Mouse (Mus musculus) intestine, embryonic 14.5 days (tissue): ENCODE results near the gene Gtf2f2. TPM values are rescaled to one million over a fixed set of nuclear protein-coding genes. Genes with fewer than 3 reads are reported as not detected.

ENCODE experiments used
- ATAC-seq: fragments of 200-750 bp; cut with Nextera tagmentation; replicated peaks from 2 replicates; pipeline ENCODE4 v1.8.0; 2017; ENCODE audit warnings: low read depth, moderate number of reproducible peaks, moderate TSS enrichment, moderate library complexity; ENCODE audit not compliant: low FRiP score, low TSS enrichment
- DNase-seq: peaks from one replicate; pipeline ENCODE4 v3.0.0-alpha.2; 2018; ENCODE audit warnings: low spot score
- H3K27ac ChIP-seq: fragments of 300-500 bp; sonication (generic); 2 replicates; pipeline ENCODE4 v1.5.1; 2014; ENCODE audit warnings: low read depth, mild to moderate bottlenecking, control low read depth
- H3K27me3 ChIP-seq: fragments of 300-500 bp; sonication (generic); replicated peaks from 2 replicates; pipeline ENCODE4 v1.6.1; 2014; ENCODE audit warnings: low read length, control low read depth; ENCODE audit not compliant: control insufficient read depth, insufficient read depth
- H3K36me3 ChIP-seq: fragments of 300-500 bp; sonication (generic); 2 replicates; pipeline ENCODE4 v1.6.1; 2014; ENCODE audit warnings: low read length, control low read depth; ENCODE audit not compliant: control insufficient read depth, insufficient read depth
- H3K4me1 ChIP-seq: fragments of 300-500 bp; sonication (generic); replicated peaks from 2 replicates; pipeline ENCODE4 v1.6.1; 2014; ENCODE audit warnings: low read length, control low read depth, mixed read lengths; ENCODE audit not compliant: control insufficient read depth, insufficient read depth
- H3K4me2 ChIP-seq: fragments of 300-500 bp; sonication (generic); 2 replicates; pipeline ENCODE4 v1.6.1; 2014; ENCODE audit warnings: low read length
- H3K4me3 ChIP-seq: fragments of 300-500 bp; sonication (generic); 2 replicates; pipeline ENCODE4 v1.5.1; 2014; ENCODE audit warnings: low read depth, low read length, control low read depth, mixed read lengths
- H3K9ac ChIP-seq: fragments of 300-500 bp; sonication (generic); 2 replicates; pipeline ENCODE4 v1.6.1; 2014; ENCODE audit warnings: mild to moderate bottlenecking, low read length
- H3K9me3 ChIP-seq: fragments of 300-500 bp; sonication (generic); 2 replicates; pipeline ENCODE4 v1.6.1; 2016; ENCODE audit warnings: low read length, control low read depth; ENCODE audit not compliant: control insufficient read depth
- WGBS: fragments of 180-500 bp; shearing (Covaris S2); extraction: QIAGEN DNeasy Blood & Tissue Kit; methylation state at CpG from one replicate; pipeline ENCODE4 v1.1.7; 2014; 5-methylcytosine and 5-hydroxymethylcytosine counted together
- polyA plus RNA-seq: library from polyadenylated mRNA; unstranded; fragments of >200 nt; fragmentation: Nextera tagmentation; extraction: Ambion mirVana; gene quantifications from 2 replicates; pipeline ENCODE4 v1.2.1, GENCODE M21; 2014

Gtf2f2 gene
- polyA plus RNA-seq: 40.1 and 40.2 TPM in 2 replicates

DNA sequence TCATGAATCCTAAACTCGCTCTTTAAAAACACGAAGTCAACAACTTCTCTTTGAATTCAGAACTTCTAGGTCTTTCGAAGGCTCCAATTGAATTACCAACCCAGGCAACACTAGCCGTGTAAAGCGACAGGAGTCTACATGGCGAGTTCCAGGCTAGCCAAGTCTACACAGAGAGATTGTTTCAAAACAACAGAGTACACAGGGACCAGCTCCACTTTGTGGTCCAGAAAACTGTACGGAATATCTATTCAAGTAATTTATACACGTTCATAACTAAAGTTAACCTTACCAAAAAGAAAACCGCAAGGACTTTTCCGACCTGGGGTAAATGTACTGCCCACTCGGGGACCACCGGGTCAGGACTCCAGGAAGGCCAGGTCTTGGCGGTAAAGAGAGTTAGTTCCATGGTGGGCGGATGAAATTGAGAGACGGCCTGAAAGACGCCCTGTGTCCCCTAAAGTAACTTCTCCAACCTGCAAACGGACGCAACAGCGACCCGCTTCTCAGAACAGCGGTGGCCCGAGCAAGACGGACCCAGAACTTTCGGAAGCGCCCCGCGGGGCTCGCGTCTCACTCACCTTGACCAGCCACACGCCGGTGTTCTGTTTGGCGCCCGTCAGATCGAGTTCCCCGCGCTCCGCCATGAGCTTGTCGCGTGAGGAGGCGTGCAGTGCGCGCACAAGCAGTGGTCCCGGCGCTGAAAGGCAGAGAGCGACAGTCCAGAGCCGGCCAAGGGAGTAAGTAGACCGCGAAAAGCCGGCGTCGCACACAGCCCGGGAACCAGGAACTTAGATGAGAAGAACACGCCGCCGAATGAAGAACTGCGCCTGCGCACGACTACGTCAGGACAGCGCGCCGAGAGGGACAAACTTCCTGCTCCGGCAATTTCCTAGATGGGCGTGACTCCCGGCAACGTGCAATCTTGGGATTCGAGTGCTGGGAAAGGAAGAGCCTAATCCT, at the start of gene Gtf2f2:
Gene Gtf2f2 (minus strand): TSS at position 764 of the 960 bp plus-strand sequence.
- DNase-seq: peak; percentile 98
- peaks cover 16% of the 10 kb centered on the region for H3K4me1 ChIP-seq
- H3K9me3 ChIP-seq: no peaks in the 10 kb centered on the region
- 1% methylated on average over 67 of the region's 67 CpGs for WGBS
- ATAC-seq: peak; percentile 93
- H3K27me3 ChIP-seq: no peaks in the 10 kb centered on the region
- H3K36me3 ChIP-seq: peaks cover 7% of the 10 kb centered on the region; the same call in 1 of the 2 replicates
- peak within 1 kb of the TSS; percentile 76 for H3K27ac ChIP-seq
- peak within 1 kb of the TSS; percentile 95 for H3K4me3 ChIP-seq
- peak within 1 kb of the TSS; percentile 84 for H3K4me2 ChIP-seq
- peak within 1 kb of the TSS; percentile 85 for H3K9ac ChIP-seq

DNA sequence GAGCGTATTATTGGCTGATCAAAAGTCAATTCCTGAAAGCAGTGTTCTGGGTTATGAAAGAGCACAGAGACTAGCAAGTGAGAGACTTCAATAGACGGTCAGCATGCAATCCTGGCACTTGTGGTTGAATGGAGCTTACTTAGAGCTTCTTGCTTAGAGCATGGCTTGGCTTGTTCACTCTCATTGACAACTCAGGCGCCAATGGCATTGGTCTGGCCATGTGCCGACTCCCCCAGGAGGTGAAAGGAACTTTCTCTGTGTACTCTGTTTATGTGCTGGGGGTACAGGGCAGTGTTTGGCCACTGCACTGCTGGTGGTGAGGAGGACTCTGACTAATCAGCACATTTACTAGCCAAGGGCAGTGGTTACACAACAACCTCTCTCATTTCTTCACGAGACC, 48.8 kb upstream of the Gtf2f2 start:
- Histone ChIP-seq H3K9ac (no peak overlapping the region), H3K9me3 (no peaks in the 10 kb centered on the region), H3K36me3 (no peaks in the 10 kb centered on the region), H3K4me1 (no peaks in the 10 kb centered on the region), H3K27ac (no peak overlapping the region), H3K4me2 (no peak overlapping the region), H3K27me3 (no peaks in the 10 kb centered on the region), H3K4me3 (no peak overlapping the region)
- no peak for DNase-seq
- no peak for ATAC-seq
- 70% methylated on average over 5 of the region's 5 CpGs for WGBS

DNA sequence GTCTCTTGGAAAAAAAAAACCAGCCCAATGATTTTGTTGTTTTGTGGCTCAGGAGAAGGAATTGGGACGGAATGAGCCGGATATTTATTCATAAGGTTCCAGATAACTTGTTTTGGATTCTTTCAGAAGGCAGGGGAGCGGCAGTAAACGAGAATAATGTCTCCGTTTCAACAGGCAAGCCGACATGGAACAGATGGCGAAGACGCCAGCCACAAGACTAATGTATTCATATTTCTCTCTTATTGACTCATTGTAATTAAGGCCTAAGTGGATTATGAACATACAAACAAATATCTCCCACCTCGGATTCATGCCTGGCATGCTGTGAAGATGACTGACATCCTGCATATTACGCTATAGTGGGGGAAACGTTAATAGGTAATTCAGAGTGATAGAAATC, 43.1 kb upstream of the Gtf2f2 start:
- Histone ChIP-seq H3K36me3 (no peaks in the 10 kb centered on the region), H3K4me3 (no peak overlapping the region), H3K27ac (no peak overlapping the region), H3K9ac (no peak overlapping the region), H3K27me3 (no peaks in the 10 kb centered on the region), H3K4me1 (no peaks in the 10 kb centered on the region), H3K4me2 (no peak overlapping the region), H3K9me3 (no peaks in the 10 kb centered on the region)
- WGBS: 79% methylated on average over 11 of the region's 11 CpGs
- DNase-seq (no peak), ATAC-seq (no peak)

DNA sequence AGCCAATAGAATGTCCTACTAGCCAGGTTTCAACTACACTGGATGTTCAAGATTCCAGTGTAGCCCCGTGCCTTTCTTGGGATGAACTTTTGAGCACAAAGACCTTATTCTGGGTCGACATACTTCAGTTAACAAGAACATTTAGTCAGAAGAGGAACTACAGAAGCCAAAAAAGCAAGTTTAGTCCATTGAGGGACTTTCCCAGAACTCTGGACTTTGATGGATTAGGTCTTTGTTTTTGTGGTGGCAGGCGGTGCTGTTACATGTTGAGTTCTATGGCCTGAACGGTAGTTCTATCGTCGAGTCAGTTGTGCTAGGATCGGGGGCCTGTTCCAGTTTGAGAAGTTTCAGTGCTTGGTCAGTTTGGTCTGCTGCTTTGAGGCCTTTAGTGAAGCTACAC, 41.3 kb upstream of the Gtf2f2 start:
- Histone ChIP-seq H3K27ac (no peak overlapping the region), H3K4me1 (no peaks in the 10 kb centered on the region), H3K9me3 (no peaks in the 10 kb centered on the region), H3K4me3 (no peak overlapping the region), H3K27me3 (no peaks in the 10 kb centered on the region), H3K36me3 (no peaks in the 10 kb centered on the region), H3K9ac (no peak overlapping the region), H3K4me2 (no peak overlapping the region)
- DNase-seq (no peak), ATAC-seq (no peak)
- 83% methylated on average over 7 of the region's 7 CpGs for WGBS

DNA sequence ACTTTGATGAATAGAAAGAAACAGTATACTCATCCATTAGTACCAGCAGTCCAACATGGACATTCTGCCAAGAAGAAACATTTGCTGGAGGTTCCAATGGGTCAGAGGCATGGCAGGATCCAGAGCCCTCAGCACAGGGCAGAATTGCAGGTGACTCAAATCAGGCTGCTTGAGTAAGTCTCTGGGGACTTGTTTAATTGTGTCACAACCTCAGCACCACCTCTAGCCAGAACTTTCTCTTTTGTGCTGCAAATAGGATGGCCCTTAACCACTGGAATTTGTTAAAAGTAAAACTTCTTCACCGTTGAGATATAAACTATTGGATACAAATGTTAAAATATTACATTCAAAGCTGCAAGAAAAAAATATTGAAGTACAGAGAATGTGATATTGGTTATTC, 35.1 kb upstream of the Gtf2f2 start:
- Histone ChIP-seq H3K9me3 (no peaks in the 10 kb centered on the region), H3K27ac (no peak overlapping the region), H3K4me3 (no peak overlapping the region), H3K4me2 (no peak overlapping the region), H3K4me1 (no peaks in the 10 kb centered on the region), H3K9ac (no peak overlapping the region), H3K27me3 (no peaks in the 10 kb centered on the region), H3K36me3 (no peaks in the 10 kb centered on the region)
- no peak for DNase-seq
- ATAC-seq: no peak
- 63% methylated on average over 1 of the region's 1 CpGs for WGBS

DNA sequence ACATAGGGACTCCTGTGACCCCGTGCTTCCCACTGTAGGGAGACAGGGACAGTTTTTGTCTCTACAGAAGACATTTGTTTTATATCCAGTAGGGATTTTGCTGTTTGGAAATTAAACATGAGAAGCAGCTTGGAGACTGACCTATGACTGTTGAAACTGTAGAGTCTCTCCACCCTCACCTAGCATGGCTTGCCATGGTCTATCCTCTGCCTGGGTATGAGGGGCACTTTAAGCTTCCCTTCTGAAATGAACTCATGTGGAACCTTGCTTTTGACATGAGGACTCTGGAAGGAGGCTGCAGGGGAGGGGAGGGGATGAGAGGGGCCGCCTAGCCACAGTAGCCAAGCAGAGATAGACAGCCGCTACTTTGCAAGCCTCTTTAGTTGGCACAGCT, 33.5 kb upstream of the Gtf2f2 start:
- 76% methylated on average over 3 of the region's 3 CpGs for WGBS
- Histone ChIP-seq H3K9ac (no peak overlapping the region), H3K27ac (no peak overlapping the region), H3K9me3 (no peaks in the 10 kb centered on the region), H3K36me3 (no peaks in the 10 kb centered on the region), H3K4me2 (no peak overlapping the region), H3K4me3 (no peak overlapping the region), H3K4me1 (no peaks in the 10 kb centered on the region), H3K27me3 (no peaks in the 10 kb centered on the region)
- no peak for DNase-seq
- no peak for ATAC-seq

DNA sequence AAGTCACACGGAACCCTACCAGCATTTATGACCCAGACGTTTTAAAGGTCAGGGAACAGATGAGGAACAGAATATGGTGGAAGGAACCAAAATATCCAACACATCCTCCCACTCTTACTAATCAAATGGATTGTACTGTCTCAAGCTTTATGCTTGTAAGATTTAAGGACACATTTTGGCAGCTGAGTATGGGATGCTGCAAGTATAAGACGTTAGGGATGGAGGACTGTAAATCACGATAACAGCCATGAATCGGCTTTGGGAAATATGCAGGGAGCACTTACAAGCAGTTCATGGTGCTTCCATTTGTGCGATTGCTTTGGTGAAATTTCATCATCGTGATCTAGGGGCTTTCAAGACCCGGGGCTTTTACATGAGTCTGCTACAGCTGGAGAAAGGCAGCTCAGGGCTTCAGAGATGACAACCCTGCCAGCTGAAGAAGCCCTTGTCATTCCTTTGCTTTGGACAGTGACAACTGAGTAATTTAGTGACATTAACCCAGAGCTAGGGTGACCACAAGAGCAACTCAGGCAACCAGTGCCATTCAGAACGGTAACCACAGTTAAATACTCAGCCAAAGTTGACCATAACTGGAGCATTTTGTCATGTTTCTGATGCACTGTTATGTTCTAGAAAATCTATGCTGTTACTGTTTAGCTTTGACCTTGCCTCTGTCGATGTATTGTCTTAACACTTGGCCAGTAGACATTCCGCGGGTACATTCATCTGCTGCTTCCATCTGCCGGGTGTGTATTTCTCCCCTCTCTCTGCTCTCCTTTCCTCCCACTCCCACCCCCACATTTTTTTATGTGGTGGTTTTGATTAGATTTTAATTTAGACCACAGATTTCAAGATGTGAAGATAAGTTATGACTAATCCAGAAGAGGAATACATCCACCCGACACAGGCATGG, 32.8 kb upstream of the Gtf2f2 start:
- 79% methylated on average over 14 of the region's 14 CpGs for WGBS
- Histone ChIP-seq H3K27me3 (no peaks in the 10 kb centered on the region), H3K9me3 (no peaks in the 10 kb centered on the region), H3K4me1 (no peaks in the 10 kb centered on the region), H3K36me3 (no peaks in the 10 kb centered on the region), H3K9ac (no peak overlapping the region), H3K4me2 (no peak overlapping the region), H3K27ac (no peak overlapping the region), H3K4me3 (no peak overlapping the region)
- DNase-seq: no peak
- no peak for ATAC-seq

DNA sequence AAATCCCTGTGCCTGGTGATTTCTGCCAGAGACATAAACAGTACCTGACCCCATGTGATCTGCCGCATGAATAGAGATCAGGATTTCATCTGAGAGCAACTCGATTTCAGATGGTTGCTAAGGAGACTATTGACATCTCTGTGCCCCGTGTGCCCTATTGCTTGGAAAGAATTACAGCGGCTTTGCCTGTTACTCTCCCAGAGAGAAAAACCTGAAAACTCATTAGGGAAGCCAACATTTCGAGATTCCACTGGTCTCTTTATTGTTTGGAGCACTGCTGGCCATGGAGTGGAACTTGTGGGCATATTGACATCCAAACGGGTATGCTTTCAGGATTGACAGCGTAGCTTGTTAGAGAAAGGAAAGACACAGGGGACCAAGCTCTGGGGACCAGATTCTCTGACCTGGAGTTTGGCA, 22.6 kb upstream of the Gtf2f2 start:
- Histone ChIP-seq H3K4me3 (no peak overlapping the region), H3K36me3 (no peaks in the 10 kb centered on the region), H3K9me3 (no peaks in the 10 kb centered on the region), H3K4me2 (no peak overlapping the region), H3K9ac (no peak overlapping the region), H3K27ac (no peak overlapping the region), H3K27me3 (no peaks in the 10 kb centered on the region), H3K4me1 (no peaks in the 10 kb centered on the region)
- DNase-seq: no peak
- WGBS: 32% methylated on average over 7 of the region's 7 CpGs
- no peak for ATAC-seq
